Mouse (Mus musculus) brain, embryonic 14.5 days (tissue): ENCODE results near the gene Gm45618.

ENCODE experiments used
- CTCF ChIP-seq: fragments of 200-500 bp; IDR thresholded peaks from 2 replicates; pipeline ENCODE4 v1.5.1; 2012; ENCODE audit warnings: inconsistent platforms, mild to moderate bottlenecking, moderate library complexity, borderline replicate concordance; ENCODE audit not compliant: insufficient read depth, insufficient read length; ENCODE audit errors: extremely low read depth
- POLR2A ChIP-seq: fragments of 200-500 bp; IDR thresholded peaks from 2 replicates; pipeline ENCODE4 v1.6.1; 2012; ENCODE audit warnings: mild to moderate bottlenecking, inconsistent platforms, borderline replicate concordance; ENCODE audit not compliant: poor library complexity, insufficient read depth, insufficient read length, severe bottlenecking; ENCODE audit errors: extremely low read depth

DNA sequence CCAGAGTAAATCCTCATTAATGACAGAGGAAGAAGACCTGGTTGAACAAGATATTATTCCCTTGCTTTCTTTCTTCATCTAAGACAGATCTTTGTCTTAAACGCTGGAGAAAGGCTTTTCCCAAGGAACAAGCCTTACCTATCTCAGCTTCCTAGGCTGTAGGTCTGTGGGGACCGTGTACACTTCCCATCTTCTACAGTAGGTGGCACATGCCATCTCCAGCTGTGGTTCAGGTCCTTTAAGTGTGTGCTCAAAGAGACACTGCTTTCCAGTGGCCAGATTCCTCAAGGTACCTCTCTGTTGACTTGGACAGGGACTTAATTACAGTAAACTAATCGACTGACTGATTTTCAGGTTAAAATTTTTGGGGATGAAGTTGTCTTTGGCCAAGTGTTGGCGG, 8.3 kb upstream of the Gm45618 start:
- peak; percentile 18; the same call in 1 of the 2 replicates for TF ChIP-seq CTCF
- TF ChIP-seq POLR2A = no peak
